Mouse (Mus musculus) spleen, postnatal 14 days (tissue): ENCODE results near the gene Fbxo36.

Experiments used
- DNase-seq, 2 experiments: peaks; one replicate each; pipeline ENCODE4 v3.0.0; 2021 to 2022; ENCODE audit warnings: low spot score in 2 of 2

The Fbxo36 gene

DNA sequence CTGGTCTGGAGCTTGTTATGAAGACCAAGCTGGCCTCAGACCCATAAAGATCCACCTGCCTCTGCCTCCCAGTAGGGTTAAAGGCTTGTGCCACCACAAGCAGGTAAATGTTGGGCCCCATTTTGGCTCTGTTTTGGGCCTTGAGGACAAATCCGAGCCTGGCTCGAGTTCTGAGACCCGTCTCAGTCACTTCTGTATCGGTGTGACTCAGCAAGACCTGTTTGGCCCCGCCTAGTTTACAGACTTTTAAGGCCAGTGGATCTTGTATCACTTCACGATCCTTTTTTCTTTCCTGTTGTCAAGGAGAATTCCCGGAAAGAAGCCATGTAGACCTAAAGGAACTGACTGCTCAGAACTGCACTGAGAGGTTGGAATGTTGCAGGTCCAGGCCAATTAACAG is 50.9 kb downstream of the Fbxo36 start:
- no peak for DNase-seq

- DNase-seq: no peak
These were observed 52.1 kb downstream of the Fbxo36 start for GRCm38 (mm10) chr1:84891746-84892145.

DNA sequence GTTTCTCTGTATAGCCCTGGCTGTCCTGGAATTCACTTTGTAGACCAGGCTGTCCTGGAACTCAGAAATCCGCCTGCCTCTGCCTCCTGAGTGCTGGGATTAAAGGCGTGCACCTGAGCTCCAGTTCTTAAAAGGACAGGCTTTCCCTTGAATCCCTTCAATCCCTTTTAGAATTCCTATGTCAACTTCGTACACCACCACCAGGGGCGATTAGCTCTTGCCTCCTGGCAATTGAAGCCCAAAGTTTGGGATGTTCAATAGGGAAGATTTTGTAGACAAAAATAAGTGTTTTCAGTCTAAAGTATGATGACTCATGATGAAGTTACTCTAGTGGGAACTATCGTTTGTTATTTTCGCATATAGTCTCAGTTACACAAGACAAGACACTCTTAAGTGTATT is 57.7 kb downstream of the Fbxo36 start:
- no peak for DNase-seq

DNA sequence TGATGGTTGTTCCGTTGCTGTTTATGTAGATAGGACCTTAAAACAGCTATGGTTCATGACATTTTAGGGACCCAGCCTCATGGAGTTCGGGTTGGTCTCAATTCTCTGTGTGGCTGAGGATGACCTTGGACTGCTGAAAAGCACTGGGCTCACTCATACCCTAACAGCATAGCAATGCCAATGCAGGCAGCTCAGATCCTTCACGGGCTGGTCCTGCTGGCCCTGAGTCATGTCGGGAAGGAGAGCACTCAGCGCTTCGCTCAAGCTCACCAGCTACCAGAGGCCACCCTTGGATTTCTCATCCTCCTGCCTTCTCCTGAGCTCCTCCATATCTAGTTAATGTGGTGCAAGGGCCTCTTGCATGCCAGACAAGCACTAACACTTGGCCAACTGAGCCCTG is 59.5 kb downstream of the Fbxo36 start:
- DNase-seq: no peak

- no peak for DNase-seq
These were observed 64.8 kb downstream of the Fbxo36 start for GRCm38 (mm10) chr1:84904467-84904866.

DNA sequence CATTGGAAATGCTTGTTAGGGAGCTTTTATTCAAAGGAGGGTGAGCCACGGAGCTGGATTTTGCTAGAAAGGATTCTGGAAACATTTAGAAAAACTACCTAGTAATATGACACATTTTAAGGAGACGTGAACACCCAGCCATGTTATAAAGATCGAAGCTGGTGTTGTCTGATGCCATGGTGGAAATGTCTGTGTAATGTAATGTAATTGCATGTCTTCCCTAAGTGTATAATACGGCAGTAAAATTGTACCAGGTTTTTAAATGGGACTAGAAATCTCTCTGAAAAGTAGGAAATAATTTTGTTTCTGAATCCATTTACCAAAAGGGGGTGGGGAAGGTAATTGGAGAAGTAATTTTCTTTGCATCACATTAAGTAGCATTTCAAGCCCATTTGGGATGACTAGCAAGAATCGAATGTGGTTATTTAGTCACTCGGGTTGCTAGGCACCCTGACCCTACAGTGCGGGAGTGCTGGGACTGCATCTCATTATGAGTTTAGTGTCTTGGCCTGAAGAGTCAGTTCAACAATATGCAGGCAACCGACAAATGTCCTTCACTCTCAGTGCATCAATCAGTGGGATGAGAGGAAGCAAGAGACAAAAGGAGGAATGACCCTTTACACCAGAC is 70.7 kb downstream of the Fbxo36 start:
- no peak for DNase-seq

- DNase-seq: no peak
These were observed 72.9 kb downstream of the Fbxo36 start for GRCm38 (mm10) chr1:84912571-84912970.

DNA sequence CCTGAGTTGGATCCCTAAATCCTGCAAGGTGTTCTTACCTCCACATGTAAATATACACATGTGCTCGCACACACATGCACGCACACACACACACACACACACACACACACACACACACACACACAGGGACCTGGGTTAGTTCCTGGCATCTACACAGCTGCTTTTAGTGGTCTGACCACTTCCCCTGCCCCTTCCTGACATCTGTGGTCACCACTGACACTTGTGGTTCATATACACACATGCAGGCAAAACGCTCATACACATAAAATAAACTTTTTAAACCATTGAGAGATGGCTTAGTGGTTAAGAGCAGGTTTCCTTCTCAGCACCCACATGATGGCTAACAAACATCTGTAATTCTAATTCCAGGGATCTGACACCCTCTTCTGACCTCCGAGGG is 75.4 kb downstream of the Fbxo36 start:
- DNase-seq: no peak

DNA sequence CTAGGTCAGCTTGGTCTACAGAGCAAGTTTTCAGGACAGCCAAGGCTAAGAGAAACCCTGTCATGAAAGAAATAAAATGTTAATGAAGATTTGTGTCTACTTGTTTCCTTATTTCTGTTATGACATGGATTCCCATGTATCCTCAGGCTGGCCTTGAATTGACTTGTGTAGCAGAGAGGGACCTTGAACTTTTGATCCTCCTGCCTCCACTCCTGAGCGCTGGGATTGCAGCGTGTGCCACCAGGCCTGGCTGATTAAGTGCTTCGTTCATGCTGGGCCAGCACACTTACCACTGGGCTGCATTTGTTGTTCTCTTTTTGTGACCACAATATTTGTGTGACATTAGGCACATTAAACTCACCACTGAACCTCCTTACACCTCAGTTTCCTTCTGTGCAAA is 79.2 kb downstream of the Fbxo36 start:
- no peak for DNase-seq

- no peak for DNase-seq
These were observed 83.8 kb downstream of the Fbxo36 start for GRCm38 (mm10) chr1:84923432-84923831.

DNA sequence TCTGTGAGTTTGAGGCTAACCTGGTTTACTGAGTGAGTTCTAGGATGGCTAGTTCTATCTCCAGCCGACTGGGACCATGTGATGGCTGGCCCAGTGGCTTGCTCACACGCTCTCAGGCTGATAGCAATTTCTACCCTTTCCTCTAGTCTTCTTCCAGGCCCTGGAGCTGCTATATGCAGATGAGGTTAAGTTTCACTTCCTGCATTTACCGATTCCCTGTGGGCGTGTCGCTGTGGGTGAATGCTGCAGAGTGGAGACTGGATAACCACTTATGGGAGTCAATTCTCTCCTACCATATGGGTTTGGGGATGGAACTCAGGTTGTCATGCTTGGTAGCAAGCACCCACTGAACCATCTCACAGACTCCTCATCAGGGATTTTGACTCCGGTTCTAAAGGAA is 84.5 kb downstream of the Fbxo36 start:
- DNase-seq: no peak

DNA sequence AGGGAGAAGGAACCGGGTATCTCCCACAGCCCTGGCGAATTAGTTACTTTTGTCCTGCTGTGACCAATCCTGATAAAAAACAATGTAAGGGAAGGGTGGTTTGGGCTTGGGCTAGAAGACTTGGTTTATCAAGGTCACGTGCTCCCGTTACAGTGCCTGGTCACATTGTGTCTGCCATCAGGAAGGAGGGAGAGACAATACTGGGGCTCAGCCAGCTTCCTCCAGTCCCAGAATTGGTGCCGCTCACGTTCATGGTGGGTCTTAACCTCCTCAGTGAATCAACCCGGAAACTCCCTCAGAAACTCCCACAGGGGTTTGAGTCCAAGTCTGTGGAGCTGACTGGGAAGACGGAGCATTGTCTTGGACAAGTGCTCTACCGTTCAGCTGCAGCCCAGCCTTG is 86.0 kb downstream of the Fbxo36 start:
- no peak for DNase-seq

- DNase-seq: peak in 1 of 2 experiments; percentile 40
These were observed 94.0 kb downstream of the Fbxo36 start for GRCm38 (mm10) chr1:84933472-84934150.

- DNase-seq: no peak
These were observed 94.5 kb downstream of the Fbxo36 start for GRCm38 (mm10) chr1:84934151-84934502.

GRCm38 (mm10) chr1:84934503-84935333 is 95.1 kb downstream of the Fbxo36 start, which contains the start of gene Slc16a14:
Gene Slc16a14, minus strand, starts transcription at chr1:84935134.
- DNase-seq: no peak

DNA sequence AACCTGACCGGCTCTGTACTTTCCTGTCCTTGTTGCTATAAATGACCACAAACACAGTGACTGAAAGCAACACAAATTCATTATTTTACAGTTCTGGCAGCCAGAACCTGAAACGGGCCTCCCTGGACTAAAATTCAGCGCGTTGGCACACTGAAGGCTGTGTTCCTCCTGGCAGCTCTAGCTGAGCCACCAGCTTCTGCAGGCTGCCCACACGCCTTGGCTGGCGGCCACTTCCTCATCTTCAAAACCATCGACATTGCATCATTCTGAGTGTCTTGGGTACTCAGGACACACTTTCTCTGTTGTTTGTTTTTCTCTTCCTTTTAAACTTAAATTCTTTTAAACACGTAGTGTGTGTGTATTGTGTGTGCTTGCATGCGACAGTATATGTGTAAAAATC is 96.0 kb downstream of the Fbxo36 start:
- DNase-seq: no peak

DNA sequence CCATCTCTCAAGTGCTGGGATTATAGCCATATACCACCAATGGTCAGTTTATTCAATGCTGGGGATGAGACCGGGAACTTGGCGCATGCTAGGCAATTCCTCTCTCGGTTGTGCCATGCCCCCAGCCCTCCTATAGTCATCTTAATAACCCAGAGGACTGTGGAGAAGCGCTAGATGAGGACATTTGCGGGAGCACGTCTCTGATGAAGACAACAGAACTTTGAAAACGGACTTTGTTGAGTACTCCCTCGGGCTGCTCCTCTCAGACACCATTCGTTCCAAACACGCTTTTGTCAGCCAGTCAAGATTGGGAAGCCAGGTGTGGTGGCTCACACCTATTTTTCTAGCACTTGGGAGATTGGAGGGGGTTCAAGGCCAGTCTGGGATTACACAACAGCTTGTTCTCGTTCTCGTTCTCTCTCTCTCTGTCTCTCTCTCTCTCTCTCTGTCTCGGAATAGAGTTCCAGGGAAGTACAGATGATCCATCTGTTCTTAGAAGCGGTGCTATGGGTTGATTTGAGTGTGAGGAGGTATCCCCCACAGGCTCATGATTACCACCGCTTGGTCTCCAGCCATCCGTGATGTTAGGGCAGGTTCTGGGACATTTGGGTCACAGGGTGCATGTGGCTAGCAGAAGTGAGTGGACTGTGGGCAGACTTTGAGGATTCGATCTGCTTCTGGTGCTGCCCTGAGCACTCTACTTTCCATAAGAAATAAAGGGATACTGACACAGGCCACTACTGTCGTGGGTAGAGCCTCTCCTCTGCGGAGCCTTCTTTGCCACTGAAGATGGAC is 97.3 kb downstream of the Fbxo36 start:
- DNase-seq: no peak

GRCm38 (mm10) chr1:84939466-84939865 is 99.8 kb downstream of the Fbxo36 start:
- DNase-seq: no peak

DNA sequence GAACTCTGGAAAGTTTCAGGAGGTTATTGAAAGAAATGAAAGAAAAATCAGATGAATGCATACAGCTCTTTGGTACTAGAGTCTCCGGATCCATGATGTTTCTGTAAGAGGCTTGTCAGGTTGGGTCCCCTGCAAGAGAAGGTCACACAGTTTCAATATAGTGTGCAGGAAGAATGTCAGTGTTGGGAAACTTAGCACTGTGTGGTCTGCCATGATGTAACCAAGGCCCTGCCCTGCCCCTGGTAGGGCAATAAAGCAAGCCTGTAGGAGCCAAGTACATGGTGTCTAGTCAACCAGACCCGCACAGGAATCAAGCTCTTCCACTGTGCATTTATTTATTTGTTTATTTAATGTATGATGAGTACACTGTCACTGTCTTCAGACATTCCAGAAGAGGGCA is 100.7 kb downstream of the Fbxo36 start:
- DNase-seq: no peak

- no peak for DNase-seq
These were observed 103.0 kb downstream of the Fbxo36 start for GRCm38 (mm10) chr1:84942666-84943065.

GRCm38 (mm10) chr1:84943549-84943948 is 103.9 kb downstream of the Fbxo36 start:
- DNase-seq: no peak

GRCm38 (mm10) chr1:84945950-84946349 is 106.3 kb downstream of the Fbxo36 start:
- DNase-seq: no peak
